Mouse (Mus musculus) subcutaneous adipose tissue, adult 2 months (tissue): Measurements from ENCODE around the gene Deaf1. TPM values are rescaled to one million over a fixed set of nuclear protein-coding genes. Genes with fewer than 3 reads are reported as not detected.

Experiments
- polyA plus RNA-seq: library from polyadenylated mRNA; depleted of rRNA; stranded (reverse); fragments of >200 nt; gene quantifications from 2 replicates; pipeline ENCODE4 v1.2.3, GENCODE M21; 2012; ENCODE audit warnings: low replicate concordance; rRNA removed

The Deaf1 gene
- 19.0 and 35.2 TPM in 2 replicates for polyA plus RNA-seq

DNA sequence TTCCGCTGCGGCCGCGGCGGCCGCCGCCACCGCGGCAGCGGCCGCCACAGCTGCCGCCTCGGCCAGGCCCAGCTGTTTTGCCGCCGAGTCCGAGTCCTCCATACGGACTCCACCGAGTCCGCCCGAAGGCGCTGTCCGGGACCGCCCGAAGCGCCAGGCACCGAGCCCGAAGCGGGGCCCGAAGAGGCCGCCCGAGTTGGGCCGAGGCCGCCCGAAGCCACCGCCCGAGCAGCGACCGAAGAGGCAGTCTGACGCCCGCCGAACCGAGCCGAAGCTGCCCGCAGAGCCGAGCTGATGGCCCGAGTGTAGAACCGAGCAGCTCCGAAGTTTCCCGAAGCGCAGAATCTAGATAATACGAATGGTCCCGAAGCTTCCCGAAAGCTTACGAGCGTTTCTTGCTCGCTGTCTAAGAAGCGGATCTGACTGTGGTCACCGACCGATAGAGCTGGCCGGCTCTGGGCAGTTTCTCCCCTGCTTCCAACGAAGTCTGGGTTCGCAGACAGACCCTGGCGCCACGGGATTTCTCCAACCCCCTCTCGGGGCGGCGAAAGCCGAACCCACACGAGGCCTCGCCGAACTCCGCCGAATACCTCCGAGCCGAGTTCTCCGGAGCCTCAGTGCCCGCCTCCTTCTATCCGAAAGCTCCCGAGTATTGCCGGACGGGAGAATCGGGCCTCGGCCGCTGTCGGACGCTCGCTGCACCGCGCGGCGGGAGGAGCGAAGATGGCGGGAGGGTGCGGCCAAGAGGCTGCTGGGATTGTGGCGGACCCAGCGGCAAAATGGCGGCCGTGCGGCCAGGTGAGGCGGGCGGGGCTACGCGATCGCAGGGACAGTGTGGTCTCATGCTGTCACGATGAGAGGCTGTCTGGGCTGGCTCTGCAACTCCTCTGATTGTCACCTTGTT lies at the start of gene Deaf1, which contains the start of gene Tmem80:
Gene Deaf1 (minus strand): TSS at position 222 of the 904 bp plus-strand sequence.
Gene Tmem80 (plus strand): TSS at position 271 of the 904 bp plus-strand sequence.

DNA sequence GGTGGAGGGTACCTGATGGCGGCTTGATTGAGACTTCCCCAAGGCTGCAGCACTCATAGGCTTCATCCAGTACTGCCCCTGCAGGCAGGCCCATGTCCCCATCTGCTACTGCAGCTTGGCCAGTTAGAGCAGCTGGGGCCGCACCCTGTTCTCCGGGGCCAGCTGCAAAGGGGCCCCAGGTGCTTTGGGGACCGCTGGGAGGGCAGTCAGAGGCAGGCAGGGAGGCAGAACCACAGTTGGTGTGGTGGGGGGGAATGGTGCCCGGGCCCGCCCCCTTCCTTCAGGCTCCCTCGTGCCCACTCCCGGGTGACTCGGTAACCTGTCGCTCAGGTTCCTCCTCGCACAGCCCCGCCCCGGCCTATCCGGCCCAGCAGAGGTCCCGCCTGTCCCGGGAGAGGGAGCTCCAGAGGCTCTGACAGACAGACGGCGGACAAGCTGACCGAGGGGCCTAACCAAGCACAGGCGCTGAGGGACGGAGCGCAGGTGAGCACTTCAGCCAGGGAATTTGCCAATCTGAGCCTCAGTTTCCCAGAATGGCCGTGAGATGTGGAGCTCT lies 11.2 kb upstream of the Deaf1 start, which contains the start of gene Eps8l2:
Gene Eps8l2 (plus strand): TSS at position 305 of the 556 bp plus-strand sequence.

DNA sequence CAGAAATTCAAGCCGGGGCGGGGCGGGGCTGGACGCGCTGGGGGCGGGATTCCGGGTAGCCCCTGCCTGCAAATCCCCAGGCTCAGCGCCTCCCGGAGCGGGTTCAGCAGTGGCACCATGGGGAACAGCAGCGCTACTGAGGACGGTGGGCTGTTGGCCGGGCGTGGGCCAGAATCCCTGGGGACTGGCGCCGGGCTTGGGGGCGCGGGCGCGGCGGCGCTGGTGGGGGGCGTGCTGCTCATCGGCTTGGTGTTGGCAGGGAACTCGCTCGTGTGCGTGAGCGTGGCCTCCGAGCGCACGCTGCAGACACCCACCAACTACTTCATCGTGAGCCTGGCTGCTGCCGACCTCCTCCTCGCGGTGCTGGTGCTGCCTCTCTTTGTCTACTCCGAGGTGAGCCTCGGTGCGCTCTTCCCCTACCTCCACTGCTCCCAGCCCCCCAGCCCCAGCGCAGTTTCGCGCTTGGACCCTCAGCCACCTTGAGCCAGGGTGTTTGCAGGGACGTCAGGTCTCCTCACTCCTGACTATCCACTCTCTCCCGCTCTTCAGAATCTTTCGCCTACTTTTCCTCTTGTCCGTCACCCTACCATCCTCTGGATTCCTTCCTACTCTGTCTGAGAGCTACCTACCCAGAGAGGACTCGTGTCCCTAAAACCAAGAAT lies 35.4 kb downstream of the Deaf1 start, which contains the start of gene Drd4:
Gene Drd4 (plus strand): TSS at position 86 of the 662 bp plus-strand sequence.

DNA sequence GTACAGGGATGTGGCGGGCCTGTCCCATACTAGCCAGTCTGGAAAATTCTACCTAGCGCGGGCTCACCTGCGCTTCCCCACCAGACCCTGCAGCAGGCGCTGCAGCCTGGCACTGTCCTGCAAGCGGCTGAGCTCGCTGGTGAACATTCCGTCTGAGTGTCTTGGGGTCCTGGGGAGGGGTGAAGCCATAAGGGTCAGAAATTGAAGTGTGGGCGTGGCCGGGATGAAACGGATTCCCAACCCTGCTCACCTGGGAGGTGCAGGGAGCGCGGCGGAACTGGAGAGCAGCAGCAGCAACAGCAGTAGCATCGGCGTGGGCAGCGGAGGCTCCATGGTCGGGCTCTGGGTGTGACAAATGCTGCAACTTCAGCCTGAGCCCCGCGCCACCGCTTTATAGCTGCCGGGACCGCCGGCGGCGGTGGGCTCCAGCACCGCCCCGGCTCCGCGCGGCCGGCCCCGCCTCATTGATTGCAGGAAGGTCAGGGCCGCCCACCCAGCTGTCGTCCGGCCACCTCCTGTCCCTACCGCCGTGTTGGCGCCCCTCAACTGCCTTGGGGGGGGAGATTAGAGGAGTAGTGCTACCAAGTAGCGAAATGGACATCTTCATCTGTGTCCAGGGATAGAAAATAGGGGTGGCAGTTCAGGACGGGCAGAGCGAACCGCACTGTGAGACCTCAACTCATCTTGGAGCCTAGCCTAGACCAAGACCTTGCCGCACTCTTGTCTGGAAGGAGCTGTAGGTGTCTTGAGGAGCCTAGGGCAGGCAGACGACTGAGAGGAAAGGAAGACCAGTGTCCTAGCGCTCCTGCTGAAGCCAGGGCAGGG lies 48.5 kb downstream of the Deaf1 start, which contains the start of gene Sct:
Gene Sct (minus strand): TSS at position 368 of the 825 bp plus-strand sequence.

DNA sequence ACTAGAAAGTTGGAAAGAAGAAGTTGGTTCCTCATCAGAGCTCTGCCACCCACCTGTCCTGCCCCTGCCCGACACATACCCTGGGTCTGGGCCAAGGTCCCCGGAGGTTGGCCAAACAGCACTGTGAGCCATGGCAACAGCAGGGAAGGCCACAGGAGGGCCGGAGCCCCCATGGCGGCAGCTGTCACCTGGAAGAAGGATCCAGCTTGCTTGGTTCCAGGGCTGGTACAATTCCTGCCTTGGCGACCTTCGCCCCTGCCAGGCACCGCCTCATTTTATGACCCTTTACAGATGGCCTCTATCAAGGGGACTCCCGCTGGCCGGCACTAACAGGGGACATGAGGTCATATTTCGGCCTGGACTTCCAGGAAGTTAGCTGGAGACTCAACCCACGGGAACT lies 50.9 kb downstream of the Deaf1 start, which contains the start of gene Cdhr5:
Gene Cdhr5 (minus strand): TSS at position 241 of the 400 bp plus-strand sequence.

DNA sequence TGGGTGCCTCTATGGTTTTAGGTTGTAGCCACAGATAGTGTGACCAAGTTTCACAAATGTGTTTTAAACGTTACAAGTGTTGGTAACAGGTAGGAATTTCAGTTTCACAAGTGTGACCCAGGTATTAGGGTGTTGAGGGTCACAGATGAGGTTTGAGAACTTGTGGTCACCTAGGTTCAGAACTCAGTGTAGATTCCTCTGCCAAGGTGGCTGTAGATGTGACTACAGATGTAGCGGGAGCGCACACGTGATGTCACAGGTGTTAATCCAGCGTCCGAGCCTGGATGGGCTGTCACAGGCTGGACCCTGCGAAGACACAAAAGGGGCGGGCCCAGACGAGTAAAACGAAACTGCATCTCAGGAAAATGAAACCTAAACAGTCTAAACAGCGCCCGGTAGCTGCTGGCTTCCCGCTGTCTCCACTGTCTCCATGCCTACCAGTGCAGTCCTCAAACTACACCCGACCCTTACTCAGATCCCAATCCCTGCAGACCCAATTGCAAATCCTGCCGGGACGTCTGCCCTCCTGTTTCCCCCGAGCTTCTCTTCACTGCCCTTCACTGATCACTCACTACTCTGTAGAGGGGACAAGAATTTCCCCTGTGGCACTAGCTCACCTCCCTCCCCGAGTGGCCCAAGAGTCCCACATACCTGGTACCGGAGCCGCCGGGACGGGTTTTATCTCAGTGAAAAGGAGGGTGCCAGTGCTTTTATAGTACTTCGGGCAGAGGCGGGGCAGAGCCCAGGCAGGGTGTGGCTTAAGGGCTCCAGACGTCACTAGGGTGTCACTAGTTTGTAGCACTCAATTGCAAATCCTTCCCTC lies 61.5 kb downstream of the Deaf1 start, which contains the start of gene Irf7:
Gene Irf7 (minus strand): TSS at position 743 of the 823 bp plus-strand sequence.

Other genes starting within 250 kb of the Deaf1 start
- 1.7 and 14.7 TPM in 2 replicates for gene Pkp3, start 249.5 kb downstream of the Deaf1 start, polyA plus RNA-seq
- 21.2 and 25.3 TPM in 2 replicates for gene Sigirr, start 227.1 kb downstream of the Deaf1 start, polyA plus RNA-seq
- 0.20 and 11.9 TPM in 2 replicates for gene Ano9, start 209.9 kb downstream of the Deaf1 start, polyA plus RNA-seq
- 44.6 and 49.3 TPM in 2 replicates for gene Ptdss2, start 205.3 kb downstream of the Deaf1 start, polyA plus RNA-seq
- gene Rnh1, start 154.8 kb downstream of the Deaf1 start, polyA plus RNA-seq = 139 and 202 TPM in 2 replicates
- 82.4 and 82.9 TPM in 2 replicates for gene Hras, start 133.7 kb downstream of the Deaf1 start, polyA plus RNA-seq
- 6.6 and 7.6 TPM in 2 replicates for gene Lrrc56, start 133.5 kb downstream of the Deaf1 start, polyA plus RNA-seq
- gene Lmntd2, start 113.6 kb downstream of the Deaf1 start, polyA plus RNA-seq = 0.26 and 3.7 TPM in 2 replicates
- gene Rassf7, start 111.8 kb downstream of the Deaf1 start, polyA plus RNA-seq = 8.8 and 33.1 TPM in 2 replicates
- 16.5 and 28.7 TPM in 2 replicates for gene Phrf1, start 98.9 kb downstream of the Deaf1 start, polyA plus RNA-seq
- 72.7 and 97.5 TPM in 2 replicates for gene Irf7, start 61.2 kb downstream of the Deaf1 start, polyA plus RNA-seq
- gene Cdhr5, start 50.9 kb downstream of the Deaf1 start, polyA plus RNA-seq = 0.13 and 0.35 TPM in 2 replicates
- 1.4 and 1.8 TPM in 2 replicates for gene Sct, start 48.6 kb downstream of the Deaf1 start, polyA plus RNA-seq
- gene Drd4, start 35.7 kb downstream of the Deaf1 start, polyA plus RNA-seq = 0.09 TPM in 1 of 2 replicates, not detected in the other
- gene Tmem80, start within 50 bp of the Deaf1 start, polyA plus RNA-seq = 58.4 and 71.0 TPM in 2 replicates
- gene Eps8l2, start 11.2 kb upstream of the Deaf1 start, polyA plus RNA-seq = 20.1 and 30.8 TPM in 2 replicates
- gene Taldo1, start 64.5 kb upstream of the Deaf1 start, polyA plus RNA-seq = 446 and 750 TPM in 2 replicates
- 59.5 and 84.7 TPM in 2 replicates for gene Gatd1, start 86.4 kb upstream of the Deaf1 start, polyA plus RNA-seq
- gene Cend1, start 101.8 kb upstream of the Deaf1 start, polyA plus RNA-seq = 0.97 and 1.7 TPM in 2 replicates
- 134 and 159 TPM in 2 replicates for gene Slc25a22, start 110.2 kb upstream of the Deaf1 start, polyA plus RNA-seq
- gene Pidd1, start 116.3 kb upstream of the Deaf1 start, polyA plus RNA-seq = 9.8 and 14.5 TPM in 2 replicates
- gene Rplp2, start 119.7 kb upstream of the Deaf1 start, polyA plus RNA-seq = 457 and 759 TPM in 2 replicates
- 1,309 and 3,373 TPM in 2 replicates for gene Pnpla2, start 127.5 kb upstream of the Deaf1 start, polyA plus RNA-seq
- 34.3 and 65.7 TPM in 2 replicates for gene Cracr2b, start 133.4 kb upstream of the Deaf1 start, polyA plus RNA-seq
- gene Cd151, start 139.7 kb upstream of the Deaf1 start, polyA plus RNA-seq = 617 and 1,187 TPM in 2 replicates
- gene Polr2l, start 147.4 kb upstream of the Deaf1 start, polyA plus RNA-seq = 63.9 and 76.4 TPM in 2 replicates
- gene Tspan4, start 147.6 kb upstream of the Deaf1 start, polyA plus RNA-seq = 166 and 253 TPM in 2 replicates
- 38.6 and 54.6 TPM in 2 replicates for gene Chid1, start 212.2 kb upstream of the Deaf1 start, polyA plus RNA-seq
- gene Ap2a2, start 234.5 kb upstream of the Deaf1 start, polyA plus RNA-seq = 72.0 and 79.4 TPM in 2 replicates